In the genomic region with DNA sequence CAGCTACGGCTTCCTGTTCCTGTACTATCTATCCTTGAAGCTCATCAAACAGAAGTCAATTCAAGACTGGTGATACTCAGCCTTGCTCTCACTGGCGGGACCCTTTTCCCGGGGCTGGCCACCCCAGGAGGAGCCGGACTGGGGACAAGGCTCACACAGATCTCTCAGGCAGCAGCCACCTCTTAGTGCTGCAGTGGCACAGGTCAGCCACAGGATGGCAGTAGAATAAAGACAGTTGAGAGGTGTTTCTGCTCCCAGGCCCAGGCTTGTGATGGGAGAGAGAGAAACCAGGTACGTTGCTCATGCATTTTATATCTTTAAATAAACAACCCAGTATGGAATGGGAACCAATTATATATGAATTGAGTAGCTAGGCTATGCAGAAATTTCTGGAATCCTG, we compare ENCODE assay signal across 9 mouse cellular contexts. TPM values are rescaled to one million over a fixed set of nuclear protein-coding genes. Genes with fewer than 3 reads are reported as not detected.
A peak's percentile ranks its signal among the peaks of the same experiment; 100 is the strongest.
DNase-seq lines count a peak whose midpoint lies in the region; ATAC-seq and TF ChIP-seq lines count a peak whose summit lies in the region.
"Had no signal": no experiment of that assay in that cellular context is flagged by ENCODE, and none has a peak within 500 bp of the region (broad histone marks: within the 10 kb centered on the region; RNA-seq: fewer than 3 reads in every experiment).

No protein-coding gene starts in this region.

- no peak overlapping the region for H3K9ac ChIP-seq in ES-Bruce4 (ENCODE audit: low read depth, poor library complexity, severe bottlenecking)
- no peak overlapping the region for H3K9ac ChIP-seq in forebrain, postnatal 0 days
- no peak overlapping the region for H3K9ac ChIP-seq in kidney, embryonic 14.5 days (ENCODE audit: low read depth, low read length)
- H3K9ac ChIP-seq in liver, embryonic 14.5 days (replicated peaks): no peak overlapping the region

- no peaks in the 10 kb centered on the region for H3K9me3 ChIP-seq in ES-Bruce4 (replicated peaks; ENCODE audit: control insufficient read depth, insufficient read depth, low read length, poor library complexity, severe bottlenecking)
- H3K9me3 ChIP-seq in forebrain, postnatal 0 days (ENCODE audit: low read length): no peaks in the 10 kb centered on the region
- no peaks in the 10 kb centered on the region for H3K9me3 ChIP-seq in kidney, embryonic 14.5 days (ENCODE audit: control insufficient read depth, low read length)
- H3K9me3 ChIP-seq in liver, embryonic 14.5 days (ENCODE audit: control insufficient read depth, low read length): no peaks in the 10 kb centered on the region

- TF ChIP-seq POLR2A in ES-Bruce4 (IDR thresholded peaks at IDR 0.05; ENCODE audit: insufficient read depth, low read length): no peak
- TF ChIP-seq POLR2A in olfactory bulb, adult 2 months (IDR thresholded peaks at IDR 0.05; ENCODE audit: insufficient read depth, low read depth, low read length): no peak

- no peak for TF ChIP-seq EP300 in ES-Bruce4 (IDR thresholded peaks at IDR 0.05; ENCODE audit: insufficient read depth, low read depth, low read length)
- no peak for TF ChIP-seq EP300 in liver, embryonic 14.5 days (IDR thresholded peaks at IDR 0.05; ENCODE audit: low read depth)

- no peak overlapping the region for H3K4me3 ChIP-seq in ES-Bruce4 (ENCODE audit: low read depth, low read length)
- no peak overlapping the region for H3K4me3 ChIP-seq in forebrain, postnatal 0 days (ENCODE audit: low read depth, low read length)
- no peak overlapping the region for H3K4me3 ChIP-seq in kidney, embryonic 14.5 days (ENCODE audit: low read length)
- no peak overlapping the region for H3K4me3 ChIP-seq in liver, embryonic 14.5 days (ENCODE audit: insufficient read depth in 1 of 2, low read depth in 2 of 2, low read length in 2 of 2)
- no peak overlapping the region for H3K4me3 ChIP-seq in olfactory bulb, adult 2 months (ENCODE audit: insufficient read depth, low read depth, low read length)

- H3K27me3 ChIP-seq in ES-Bruce4 (ENCODE audit: control insufficient read depth, insufficient read depth, low read length, poor library complexity, severe bottlenecking): no peaks in the 10 kb centered on the region
- H3K27me3 ChIP-seq in forebrain, postnatal 0 days (ENCODE audit: insufficient read depth, low read length): no peaks in the 10 kb centered on the region
- H3K27me3 ChIP-seq in kidney, embryonic 14.5 days (ENCODE audit: control insufficient read depth, insufficient read depth, low read length): no peaks in the 10 kb centered on the region
- no peaks in the 10 kb centered on the region for H3K27me3 ChIP-seq in liver, embryonic 14.5 days (ENCODE audit: control insufficient read depth, insufficient read depth, low read length)

- DNase-seq in 3134 (ENCODE audit: extremely low read depth, insufficient read length, low spot score): peak; percentile 32
- DNase-seq in cerebellum, adult 18-20 months: peak; percentile 59 to 63
- DNase-seq in forebrain, postnatal 0 days: peak; percentile 83
- peak; percentile 18 to 38 (median 28) for DNase-seq in liver, embryonic 14.5 days (ENCODE audit: low read depth in 3 of 3, low spot score in 3 of 3)
- DNase-seq in thymus, postnatal 4 days: peak; percentile 59

- TF ChIP-seq CTCF in ES-Bruce4 (IDR thresholded peaks at IDR 0.05; ENCODE audit: low read depth, low read length): peak; percentile 89
- peak; percentile 95 for TF ChIP-seq CTCF in forebrain, postnatal 0 days (IDR thresholded peaks at IDR 0.05; ENCODE audit: low read depth)
- peak; percentile 94 for TF ChIP-seq CTCF in liver, embryonic 14.5 days (IDR thresholded peaks at IDR 0.05; ENCODE audit: low read depth)
- peak; percentile 59 for TF ChIP-seq CTCF in olfactory bulb, adult 2 months (IDR thresholded peaks at IDR 0.05; ENCODE audit: insufficient read depth, low read depth, low read length)

- H3K4me2 ChIP-seq in forebrain, postnatal 0 days (ENCODE audit: low read depth): no peak overlapping the region
- no peak overlapping the region for H3K4me2 ChIP-seq in kidney, embryonic 14.5 days (replicated peaks; ENCODE audit: low read depth, low read length)
- no peak overlapping the region for H3K4me2 ChIP-seq in liver, embryonic 14.5 days (ENCODE audit: low read depth)

- no peaks in the 10 kb centered on the region for H3K36me3 ChIP-seq in ES-Bruce4 (ENCODE audit: control insufficient read depth, insufficient read depth, low read length, poor library complexity, severe bottlenecking)
- no peaks in the 10 kb centered on the region for H3K36me3 ChIP-seq in forebrain, postnatal 0 days (ENCODE audit: insufficient read depth)
- H3K36me3 ChIP-seq in kidney, embryonic 14.5 days (ENCODE audit: control insufficient read depth, insufficient read depth, low read length): no peaks in the 10 kb centered on the region
- H3K36me3 ChIP-seq in liver, embryonic 14.5 days (replicated peaks; ENCODE audit: control insufficient read depth, insufficient read depth, low read depth): no peaks in the 10 kb centered on the region; the same call in 1 of the 2 replicates

- H3K27ac ChIP-seq in ES-Bruce4 (ENCODE audit: insufficient read depth, low read length): no peak overlapping the region
- H3K27ac ChIP-seq in forebrain, postnatal 0 days (ENCODE audit: low read depth, low read length): no peak overlapping the region
- H3K27ac ChIP-seq in kidney, embryonic 14.5 days (ENCODE audit: low read depth, low read length): no peak overlapping the region
- no peak overlapping the region for H3K27ac ChIP-seq in liver, embryonic 14.5 days
- no peak overlapping the region for H3K27ac ChIP-seq in olfactory bulb, adult 2 months (ENCODE audit: insufficient read depth, low read depth, low read length)

- peak; percentile 80 for ATAC-seq in forebrain, postnatal 0 days
- ATAC-seq in kidney, embryonic 14.5 days (ENCODE audit: low FRiP score, low TSS enrichment): 0 out of 2 replicates have a peak, but pooled peaks have one; percentile 36
- peak; percentile 50; the same call in 1 of the 2 replicates for ATAC-seq in liver, embryonic 14.5 days (ENCODE audit: insufficient read depth)

- H3K4me1 ChIP-seq in ES-Bruce4 (ENCODE audit: control insufficient read depth, insufficient read depth, low read length): no peaks in the 10 kb centered on the region
- no peaks in the 10 kb centered on the region for H3K4me1 ChIP-seq in forebrain, postnatal 0 days (ENCODE audit: insufficient read depth)
- H3K4me1 ChIP-seq in kidney, embryonic 14.5 days (ENCODE audit: control insufficient read depth, insufficient read depth, low read length): peaks cover 13% of the 10 kb centered on the region
- H3K4me1 ChIP-seq in liver, embryonic 14.5 days (replicated peaks; ENCODE audit: control insufficient read depth in 2 of 2, insufficient read depth in 2 of 2, low read length in 1 of 2): peaks cover 0 to 2% of the 10 kb centered on the region in 2 experiments; a peak in 1 of 4 replicates
- H3K4me1 ChIP-seq in olfactory bulb, adult 2 months (ENCODE audit: control insufficient read depth, insufficient read depth, low read length): peaks cover 4% of the 10 kb centered on the region; the same call in 1 of the 2 replicates

- 24% methylated on average over 5 of the region's 5 CpGs for WGBS in forebrain, postnatal 0 days
- WGBS in kidney, embryonic 14.5 days: 23% methylated on average over 5 of the region's 5 CpGs
- WGBS in liver, embryonic 14.5 days (ENCODE audit: insufficient replicate concordance): 24% methylated on average over 5 of the region's 5 CpGs
- WGBS in olfactory bulb, adult 2 months: 19% methylated on average over 5 of the region's 5 CpGs

RNA-seq across cellular contexts. Expression of gene Abcg5, which starts 15.9 kb away (rescaled TPM):
- polyA plus RNA-seq in ES-Bruce4 (2011; ENCODE audit: insufficient read depth, insufficient read length, low read depth, missing spikeins): not detected in 2 replicates
- 0.54 and 1.5 TPM in 2 replicates for total RNA-seq in forebrain, postnatal 0 days (2014; rRNA removed)
- polyA plus RNA-seq in forebrain, postnatal 0 days (2015; fragmentation: Nextera tagmentation; extraction: Ambion mirVana): 0.88 and 1.2 TPM in 2 replicates
- 5.8 and 6.6 TPM in 2 replicates for polyA plus RNA-seq in kidney, embryonic 14.5 days (2014; fragmentation: Nextera tagmentation; extraction: Ambion mirVana)
- 0.33 and 0.42 TPM in 2 replicates for polyA plus RNA-seq in liver, embryonic 14.5 days (2012; rRNA removed)
- 0.33 and 0.43 TPM in 2 replicates for polyA plus RNA-seq in liver, embryonic 14.5 days (2014; fragmentation: Nextera tagmentation; extraction: Ambion mirVana)
- polyA plus RNA-seq in olfactory bulb, adult 2 months (2012; ENCODE audit: insufficient read depth, insufficient read length, low replicate concordance, missing spikeins): not detected in 2 replicates

RNA-seq across cellular contexts. Expression of gene Abcg8, which starts 22.6 kb away (rescaled TPM):
- polyA plus RNA-seq in ES-Bruce4 (2011; ENCODE audit: insufficient read depth, insufficient read length, low read depth, missing spikeins): not detected in 2 replicates
- total RNA-seq in forebrain, postnatal 0 days (2014; rRNA removed): 0.10 TPM in 1 of 2 replicates, not detected in the other
- polyA plus RNA-seq in forebrain, postnatal 0 days (2015; fragmentation: Nextera tagmentation; extraction: Ambion mirVana): 0.09 and 0.17 TPM in 2 replicates
- polyA plus RNA-seq in kidney, embryonic 14.5 days (2014; fragmentation: Nextera tagmentation; extraction: Ambion mirVana): 0.35 and 0.43 TPM in 2 replicates
- 0.57 and 0.84 TPM in 2 replicates for polyA plus RNA-seq in liver, embryonic 14.5 days (2012; rRNA removed)
- 0.70 and 1.00 TPM in 2 replicates for polyA plus RNA-seq in liver, embryonic 14.5 days (2014; fragmentation: Nextera tagmentation; extraction: Ambion mirVana)
- polyA plus RNA-seq in olfactory bulb, adult 2 months (2012; ENCODE audit: insufficient read depth, insufficient read length, low replicate concordance, missing spikeins): not detected in 2 replicates
- polyA plus RNA-seq: heart, embryonic 14.5 days had no signal

Comparison
In these comparisons a context has a peak if more than half of its experiments do, and no peak if none do; other contexts are left out.
1. DNase-seq: peak in every context shown above with its lines; median percentile 83 in forebrain, postnatal 0 days; 61 in cerebellum, adult 18-20 months; 59 in thymus, postnatal 4 days; 32 in 3134; 28 in liver, embryonic 14.5 days.